Mouse (Mus musculus): ENCODE data around the gene Gm45213. TPM values are rescaled to one million over a fixed set of nuclear protein-coding genes. Genes with fewer than 3 reads are reported as not detected.

Gene Gm45213
- polyA plus RNA-seq, 1 experiment, result not detected

DNA sequence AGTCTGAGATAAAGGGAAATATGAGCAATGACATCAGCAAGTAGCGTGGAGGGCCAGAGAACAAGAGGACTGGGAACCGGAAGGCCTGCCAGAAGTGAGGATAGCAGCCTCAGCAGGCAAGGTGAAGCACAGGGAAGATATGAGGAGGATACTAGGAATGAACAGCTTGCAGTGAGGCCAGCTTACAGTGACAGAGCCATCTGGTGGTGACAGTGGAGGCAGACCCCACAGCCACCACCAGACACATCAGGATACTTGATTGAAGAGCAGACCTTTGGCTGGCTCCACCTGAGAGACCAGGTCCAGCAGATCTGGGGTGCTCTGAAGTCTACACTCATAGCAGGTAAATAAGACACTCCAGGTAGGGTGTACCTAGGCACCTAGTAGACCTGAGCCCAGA, 15.7 kb upstream of the Gm45213 start:
- TF ChIP-seq POLR2A (IDR thresholded peaks at IDR 0.05; ENCODE audit: low read depth, low read length) (no peak), CTCF (IDR thresholded peaks at IDR 0.05; ENCODE audit: borderline replicate concordance, insufficient read depth, low read length) (peak; percentile 64; the same call in 1 of the 2 replicates)
- no peaks in the 10 kb centered on the region for H3K4me1 ChIP-seq (ENCODE audit: control insufficient read depth, insufficient read depth, low read length)
- H3K27ac ChIP-seq (ENCODE audit: insufficient read depth, low read length), result no peak overlapping the region
- no peak overlapping the region for H3K4me3 ChIP-seq (ENCODE audit: insufficient read depth, low read length)

DNA sequence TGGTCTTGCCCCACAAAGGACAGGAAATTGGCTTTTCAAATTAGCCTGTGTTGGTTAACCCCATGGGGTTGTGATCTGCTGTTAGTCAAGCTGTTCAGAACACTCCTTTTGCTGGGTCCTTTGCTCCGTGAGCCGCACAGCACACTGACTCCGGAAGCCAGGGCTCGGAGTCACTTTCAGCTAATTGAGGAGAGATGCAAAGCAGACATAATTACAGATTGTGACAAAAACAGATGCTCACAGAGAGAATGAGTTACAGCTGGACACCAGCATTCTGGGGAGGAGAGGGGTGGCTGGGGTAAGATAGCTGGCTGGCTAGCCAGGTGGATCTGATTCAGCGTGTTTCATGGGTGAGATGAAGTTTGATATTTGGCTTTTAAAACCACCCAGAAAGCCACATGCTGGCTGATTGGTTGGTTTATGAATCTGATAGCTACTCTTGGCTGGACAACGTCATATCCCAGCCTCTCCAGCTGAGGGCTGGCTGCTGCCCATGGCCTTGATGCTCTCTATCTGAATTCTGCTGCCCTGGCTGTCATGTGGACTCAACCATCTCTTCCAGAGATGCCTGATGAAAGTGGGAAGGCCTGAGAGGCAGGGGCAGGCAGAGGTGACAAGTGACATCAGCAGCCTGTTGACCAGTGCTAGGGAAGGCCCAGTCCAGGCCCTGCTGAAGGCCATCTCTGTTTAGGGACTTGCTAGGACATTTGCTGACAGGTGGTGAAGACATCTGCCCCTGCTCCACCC, 14.5 kb upstream of the Gm45213 start:
- Histone ChIP-seq H3K4me3 (ENCODE audit: insufficient read depth, low read length) (no peak overlapping the region), H3K4me1 (ENCODE audit: control insufficient read depth, insufficient read depth, low read length) (no peaks in the 10 kb centered on the region), H3K27ac (ENCODE audit: insufficient read depth, low read length) (no peak overlapping the region)
- no peak for TF ChIP-seq POLR2A (IDR thresholded peaks at IDR 0.05; ENCODE audit: low read depth, low read length)
- TF ChIP-seq CTCF (IDR thresholded peaks at IDR 0.05; ENCODE audit: borderline replicate concordance, insufficient read depth, low read length), result no peak

DNA sequence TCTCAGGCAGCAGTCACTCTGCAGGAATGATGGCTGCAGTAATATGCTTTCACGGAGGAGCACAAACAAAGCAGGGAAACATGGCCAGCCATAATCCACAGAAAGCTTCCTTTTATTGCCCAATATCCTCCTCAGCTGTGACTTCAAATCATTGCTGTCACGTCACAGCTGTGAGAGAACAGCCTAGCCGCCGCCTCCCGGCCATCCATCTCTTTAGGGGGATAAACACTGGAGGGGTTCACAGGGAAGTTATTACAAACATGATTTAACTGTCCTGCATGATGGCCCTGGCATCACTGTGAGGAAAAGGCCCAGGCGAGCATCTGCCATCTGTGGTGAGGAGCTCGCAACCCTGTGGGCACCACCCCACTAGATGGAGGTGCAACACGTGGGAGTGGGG, 6.6 kb upstream of the Gm45213 start:
- no peak overlapping the region for H3K4me3 ChIP-seq (ENCODE audit: insufficient read depth, low read length)
- no peaks in the 10 kb centered on the region for H3K4me1 ChIP-seq (ENCODE audit: control insufficient read depth, insufficient read depth, low read length)

DNA sequence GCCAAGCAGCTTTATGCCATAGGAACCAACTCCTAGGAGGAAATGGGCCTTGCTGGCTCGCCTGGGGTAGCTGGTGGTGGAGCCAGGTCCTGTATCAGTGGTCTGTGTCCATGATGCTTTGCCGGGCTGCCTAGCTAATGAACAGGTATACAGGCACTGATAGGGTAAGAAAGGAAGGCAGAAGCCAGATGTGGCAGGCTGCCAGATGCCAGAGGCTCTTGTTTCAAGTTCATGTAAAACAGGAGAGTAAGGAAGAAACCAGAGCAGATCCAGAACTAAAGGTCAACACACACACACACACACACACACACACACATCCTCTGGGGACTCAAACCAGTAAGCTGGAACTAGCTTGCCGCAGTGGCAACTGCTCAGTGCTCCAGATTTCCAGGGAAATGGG, 5.1 kb upstream of the Gm45213 start:
- Histone ChIP-seq H3K4me3 (ENCODE audit: insufficient read depth, low read length) (no peak overlapping the region), H3K27ac (ENCODE audit: insufficient read depth, low read length) (no peak overlapping the region), H3K4me1 (ENCODE audit: control insufficient read depth, insufficient read depth, low read length) (no peaks in the 10 kb centered on the region)
- TF ChIP-seq POLR2A (IDR thresholded peaks at IDR 0.05; ENCODE audit: low read depth, low read length) (no peak), CTCF (IDR thresholded peaks at IDR 0.05; ENCODE audit: borderline replicate concordance, insufficient read depth, low read length) (no peak)

More for the DNA sequence above, 6.6 kb upstream of the Gm45213 start:
- TF ChIP-seq CTCF (IDR thresholded peaks at IDR 0.05; ENCODE audit: borderline replicate concordance, insufficient read depth, low read length), result no peak
- no peak for TF ChIP-seq POLR2A (IDR thresholded peaks at IDR 0.05; ENCODE audit: low read depth, low read length)
- H3K27ac ChIP-seq (ENCODE audit: insufficient read depth, low read length), result no peak overlapping the region

DNA sequence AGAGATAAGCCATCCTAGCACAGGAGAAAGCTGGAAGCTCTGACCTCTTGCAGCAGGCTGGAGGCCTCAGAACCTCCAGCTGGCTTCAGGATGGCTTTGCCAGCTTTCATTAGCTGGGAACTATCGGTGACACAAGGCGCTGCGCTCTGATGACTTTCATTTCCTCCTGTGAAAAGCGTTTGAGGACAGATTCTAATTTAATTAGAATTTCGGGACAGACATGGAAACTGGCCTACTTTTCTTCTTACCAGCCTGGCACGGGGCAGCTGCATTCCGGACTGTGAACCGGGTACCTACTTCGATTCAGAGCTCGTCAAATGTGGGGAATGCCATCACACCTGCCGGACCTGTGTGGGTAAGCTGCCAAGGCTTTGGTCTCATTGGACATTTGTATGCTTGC, 4.7 kb upstream of the Gm45213 start:
- H3K27ac ChIP-seq (ENCODE audit: insufficient read depth, low read length), result no peak overlapping the region
- H3K4me1 ChIP-seq (ENCODE audit: control insufficient read depth, insufficient read depth, low read length), result no peaks in the 10 kb centered on the region
- TF ChIP-seq CTCF (IDR thresholded peaks at IDR 0.05; ENCODE audit: borderline replicate concordance, insufficient read depth, low read length) (no peak), POLR2A (IDR thresholded peaks at IDR 0.05; ENCODE audit: low read depth, low read length) (no peak)
- no peak overlapping the region for H3K4me3 ChIP-seq (ENCODE audit: insufficient read depth, low read length)

DNA sequence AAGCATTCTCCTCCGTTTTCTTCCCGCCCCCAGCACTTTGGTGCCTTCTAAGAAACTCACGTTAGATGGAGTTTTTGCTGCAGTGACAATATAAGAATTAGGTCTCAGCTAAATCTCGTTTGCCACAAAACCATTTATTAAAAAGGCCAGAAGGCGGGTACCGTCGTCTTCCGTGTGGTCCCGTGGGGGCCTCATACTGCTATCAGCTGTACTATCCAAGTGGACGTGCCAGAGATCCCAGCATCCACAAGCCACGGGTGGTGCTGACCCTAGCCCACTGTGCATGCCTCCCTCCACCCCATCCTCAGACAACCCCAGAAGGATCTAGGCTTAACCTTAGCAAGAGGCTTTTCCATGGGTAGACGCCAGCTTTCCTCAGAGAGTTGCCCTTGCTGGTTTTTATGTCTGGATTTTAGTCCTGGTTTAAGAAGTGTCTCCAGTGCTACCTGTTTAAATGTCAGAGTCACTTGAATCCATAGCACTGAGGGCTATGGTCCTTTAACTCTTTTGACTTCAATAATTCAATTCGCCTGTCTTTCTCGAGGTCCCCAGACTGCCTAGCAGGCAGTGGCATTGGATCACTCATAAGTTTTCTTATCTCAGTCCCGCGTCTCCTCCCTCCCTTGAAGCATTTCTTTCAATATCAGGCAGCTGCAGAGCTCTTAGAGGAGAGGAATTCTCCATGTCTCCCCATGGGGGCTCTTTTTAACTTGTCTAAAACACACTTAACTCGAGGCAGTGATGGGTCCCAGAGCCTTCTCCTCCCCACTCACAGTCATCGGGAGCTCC, 3.2 kb upstream of the Gm45213 start:
- Histone ChIP-seq H3K27ac (ENCODE audit: insufficient read depth, low read length) (no peak overlapping the region), H3K4me1 (ENCODE audit: control insufficient read depth, insufficient read depth, low read length) (no peaks in the 10 kb centered on the region), H3K4me3 (ENCODE audit: insufficient read depth, low read length) (no peak overlapping the region)
- TF ChIP-seq POLR2A (IDR thresholded peaks at IDR 0.05; ENCODE audit: low read depth, low read length) (no peak), CTCF (IDR thresholded peaks at IDR 0.05; ENCODE audit: borderline replicate concordance, insufficient read depth, low read length) (no peak)

DNA sequence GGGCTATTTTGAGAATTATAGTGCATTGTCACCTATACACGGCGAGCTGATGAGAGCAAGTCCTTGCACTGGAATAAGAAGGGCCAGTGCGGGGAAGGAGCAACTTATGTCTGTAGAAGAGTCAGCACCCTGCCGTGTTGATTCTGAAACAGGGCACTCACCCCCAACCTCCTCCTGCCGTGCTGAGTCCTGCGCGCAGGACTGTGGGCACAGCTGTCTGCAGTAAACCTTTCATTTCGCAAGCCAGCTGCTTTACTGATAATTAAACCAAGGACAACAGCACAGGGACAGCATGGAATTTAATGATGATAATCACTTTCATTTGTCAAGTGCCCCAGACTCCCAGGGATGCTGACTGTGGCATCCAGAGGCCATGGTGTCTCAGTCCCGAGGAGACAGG, 1.2 kb downstream of the Gm45213 start:
- TF ChIP-seq CTCF (IDR thresholded peaks at IDR 0.05; ENCODE audit: borderline replicate concordance, insufficient read depth, low read length) (no peak), POLR2A (IDR thresholded peaks at IDR 0.05; ENCODE audit: low read depth, low read length) (no peak)
- Histone ChIP-seq H3K4me1 (ENCODE audit: control insufficient read depth, insufficient read depth, low read length) (no peaks in the 10 kb centered on the region), H3K27ac (ENCODE audit: insufficient read depth, low read length) (no peak overlapping the region), H3K4me3 (ENCODE audit: insufficient read depth, low read length) (no peak overlapping the region)

DNA sequence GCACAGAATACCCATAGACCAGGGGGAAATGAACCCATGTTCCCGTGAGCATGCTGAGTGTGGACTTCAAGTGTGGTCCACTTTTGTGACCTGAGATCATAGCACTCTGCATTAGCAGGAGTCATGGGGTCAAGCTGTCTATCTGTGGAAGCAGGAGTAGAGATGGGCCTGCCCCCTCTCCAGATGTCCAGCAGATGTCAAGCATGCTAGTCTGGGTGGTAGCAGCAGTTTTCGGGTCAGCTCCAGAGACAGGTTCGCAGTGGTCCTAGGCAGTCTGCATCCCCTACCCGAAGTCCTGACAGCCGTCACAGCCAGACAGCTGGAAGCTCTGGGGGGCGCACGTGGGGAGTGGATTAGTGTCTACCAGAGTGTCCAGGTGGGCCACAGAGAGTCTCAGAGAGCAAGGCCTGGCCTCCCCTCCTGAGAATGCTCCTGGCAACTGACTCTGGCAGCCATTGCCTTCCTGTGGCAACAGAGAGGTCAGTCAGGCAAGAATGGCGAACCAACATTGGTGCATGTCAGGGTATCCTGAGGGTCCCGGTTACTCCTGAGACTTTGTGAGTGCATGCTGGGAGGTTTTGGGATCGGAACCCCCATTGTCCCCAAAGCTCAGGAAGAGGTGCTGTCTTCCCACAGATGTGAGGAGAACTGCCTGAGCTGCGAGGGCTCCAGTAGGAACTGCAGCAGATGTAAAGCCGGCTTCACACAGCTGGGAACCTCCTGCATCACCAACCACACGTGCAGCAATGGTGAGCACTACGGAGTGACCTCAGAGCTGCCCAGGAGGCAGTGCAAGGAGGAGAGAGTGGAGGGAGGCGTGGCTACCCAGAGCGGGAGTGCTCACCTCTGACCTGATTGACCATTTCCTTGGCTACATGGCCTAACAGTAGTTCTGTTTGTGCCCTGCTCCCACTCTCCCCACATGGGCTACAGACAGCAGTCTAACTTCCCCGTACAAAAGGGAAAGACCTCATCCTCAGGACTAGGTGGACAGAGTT, 3.8 kb downstream of the Gm45213 start:
- H3K27ac ChIP-seq (ENCODE audit: insufficient read depth, low read length), result no peak overlapping the region
- no peaks in the 10 kb centered on the region for H3K4me1 ChIP-seq (ENCODE audit: control insufficient read depth, insufficient read depth, low read length)
- no peak overlapping the region for H3K4me3 ChIP-seq (ENCODE audit: insufficient read depth, low read length)
- TF ChIP-seq POLR2A (IDR thresholded peaks at IDR 0.05; ENCODE audit: low read depth, low read length), result no peak
- TF ChIP-seq CTCF (IDR thresholded peaks at IDR 0.05; ENCODE audit: borderline replicate concordance, insufficient read depth, low read length), result no peak

DNA sequence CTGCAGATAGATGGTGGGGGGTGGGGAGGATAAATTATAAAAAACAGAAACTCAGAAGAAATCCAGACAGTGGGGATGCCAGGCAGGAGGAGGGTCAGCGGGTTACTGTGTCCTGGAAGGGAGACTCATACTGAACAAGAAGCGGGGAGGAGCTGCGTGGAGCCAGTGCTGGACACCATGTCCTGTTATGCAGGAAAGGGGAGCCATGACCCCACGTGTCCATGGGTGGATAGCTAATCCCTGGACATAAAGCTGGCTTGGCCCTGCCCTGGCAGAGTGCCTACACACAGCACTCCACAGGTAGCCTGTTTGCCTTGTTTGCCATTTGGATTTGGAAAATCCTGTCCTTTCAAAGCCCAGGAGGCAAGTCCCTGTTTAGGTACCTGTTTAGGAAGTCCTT, 4.6 kb downstream of the Gm45213 start:
- TF ChIP-seq CTCF (IDR thresholded peaks at IDR 0.05; ENCODE audit: borderline replicate concordance, insufficient read depth, low read length) (no peak), POLR2A (IDR thresholded peaks at IDR 0.05; ENCODE audit: low read depth, low read length) (no peak)
- H3K27ac ChIP-seq (ENCODE audit: insufficient read depth, low read length), result no peak overlapping the region
- H3K4me3 ChIP-seq (ENCODE audit: insufficient read depth, low read length), result no peak overlapping the region
- no peaks in the 10 kb centered on the region for H3K4me1 ChIP-seq (ENCODE audit: control insufficient read depth, insufficient read depth, low read length)

All from embryonic fibroblast, embryonic 13.5 days (primary cell).